Mouse (Mus musculus) embryo, embryonic 9.5 days (tissue): Measurements from ENCODE around the gene Ctnna2.

Source experiments
- DNase-seq: peaks from one replicate; pipeline ENCODE4 v3.0.0-alpha.2; 2017; ENCODE audit errors: extremely low spot score

Gene Ctnna2

DNA sequence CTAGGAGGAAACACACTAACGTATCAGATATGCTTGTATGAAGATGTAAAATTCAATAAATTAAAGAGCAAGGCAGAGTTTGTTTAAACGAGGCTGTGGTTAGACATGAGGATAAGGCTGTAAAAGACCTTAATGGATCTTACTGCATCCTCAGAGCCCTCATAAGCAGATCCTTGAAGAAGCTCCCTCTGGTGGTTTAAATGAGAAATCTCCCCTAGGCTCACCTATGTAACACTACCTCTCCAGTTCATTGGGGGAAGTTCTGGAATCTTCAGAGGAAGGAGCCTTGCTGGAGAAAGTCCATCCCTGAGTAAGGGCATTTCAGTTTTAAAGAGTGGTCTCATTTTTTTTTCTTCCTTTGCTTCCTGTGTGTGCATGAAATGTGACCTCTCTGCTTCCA lies 380.3 kb downstream of the Ctnna2 start:
- DNase-seq: no peak

DNA sequence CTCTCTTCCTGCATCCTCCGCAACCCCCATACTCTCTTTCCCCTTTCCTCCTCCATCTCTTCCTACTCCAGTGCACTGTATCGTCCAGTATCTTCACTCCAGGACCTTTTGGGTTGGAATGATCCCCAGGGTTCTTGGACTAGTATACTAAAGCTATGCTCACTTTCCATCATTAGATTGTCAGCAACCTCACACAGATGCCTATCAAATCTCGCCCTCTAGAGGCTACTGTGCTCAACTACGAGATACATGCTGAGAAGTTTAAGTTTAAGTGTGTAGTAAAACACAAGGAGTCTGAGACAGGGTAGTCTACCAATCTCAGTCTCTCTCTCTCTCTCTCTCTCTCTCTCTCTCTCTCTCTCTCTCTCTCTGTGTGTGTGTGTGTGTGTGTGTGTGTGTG lies 396.9 kb downstream of the Ctnna2 start:
- DNase-seq: no peak

DNA sequence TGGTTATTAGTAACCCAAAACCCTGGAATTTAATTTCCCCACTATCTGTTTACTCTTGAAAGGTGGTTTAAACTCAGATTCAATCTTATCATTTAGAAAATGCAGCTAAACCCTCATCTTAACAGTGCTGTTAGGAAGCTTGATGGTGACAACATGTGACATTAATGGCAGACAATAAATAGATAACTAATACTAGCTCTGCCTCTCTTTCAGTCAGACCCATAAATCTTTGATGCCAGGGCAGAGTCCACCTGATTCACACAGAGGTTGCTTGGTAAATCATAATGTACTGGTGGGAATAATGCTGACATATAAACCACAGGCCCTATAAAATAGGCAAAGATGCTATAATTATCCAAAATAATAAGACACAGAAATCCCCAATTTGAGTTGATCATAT lies 398.6 kb downstream of the Ctnna2 start:
- DNase-seq: no peak

DNA sequence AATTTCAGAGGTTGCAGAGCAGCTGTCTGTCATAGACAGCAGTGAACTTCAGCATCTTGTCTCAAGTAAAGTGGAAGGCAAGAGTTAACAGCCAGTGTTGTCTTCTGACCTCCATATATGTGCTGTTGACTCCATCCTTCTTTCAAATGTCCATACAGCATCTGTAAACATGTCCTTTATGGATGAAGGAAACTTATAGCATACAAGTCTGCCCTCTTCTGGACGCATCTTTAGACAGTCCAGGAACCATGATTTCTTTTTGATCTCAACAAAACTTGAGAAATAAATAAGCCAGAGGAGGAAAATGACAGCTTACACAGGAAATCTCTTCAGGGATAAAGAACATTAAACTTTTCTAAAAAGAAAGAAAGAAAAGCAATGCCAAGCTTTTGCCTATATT lies 400.9 kb downstream of the Ctnna2 start:
- DNase-seq: no peak

DNA sequence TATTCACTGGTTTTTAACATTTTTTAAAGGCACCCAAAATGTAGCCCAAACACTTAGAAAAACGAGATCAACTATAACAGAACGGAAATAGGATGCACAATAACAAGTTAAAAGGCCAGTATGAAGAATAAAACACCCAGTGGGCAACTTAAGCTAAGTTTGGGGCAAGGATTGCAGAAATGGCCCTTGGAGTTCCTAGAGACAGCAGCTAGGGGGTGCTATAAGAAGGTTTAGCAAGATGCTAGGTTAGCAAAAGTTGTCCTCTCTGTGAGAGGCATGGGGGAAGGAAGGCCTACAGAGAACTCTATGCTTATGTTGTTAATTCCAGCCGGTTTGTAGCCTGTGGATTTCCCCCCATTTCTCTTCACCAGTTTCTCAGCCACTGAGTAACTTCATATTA lies 401.9 kb downstream of the Ctnna2 start:
- DNase-seq: no peak

DNA sequence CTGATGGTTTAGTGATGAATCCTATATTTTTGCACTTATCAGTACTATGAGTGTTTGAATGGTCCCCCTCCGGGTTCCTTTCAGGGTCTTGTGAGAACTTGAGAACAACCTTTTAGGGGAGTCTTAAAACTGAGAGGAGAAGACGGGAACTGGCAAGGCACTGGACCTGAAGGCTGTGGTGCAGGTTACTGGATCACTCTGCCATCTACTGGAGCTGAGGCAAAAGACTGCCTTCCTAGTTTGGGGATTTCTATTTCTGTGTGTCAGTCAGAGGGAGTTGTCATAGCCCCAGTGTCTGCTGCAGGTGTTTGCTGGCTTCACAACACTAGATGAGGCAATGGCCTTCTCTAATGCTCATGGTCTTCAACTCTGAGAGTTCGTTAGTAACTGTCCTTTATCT lies 406.9 kb downstream of the Ctnna2 start:
- peak; percentile 1 for DNase-seq

DNA sequence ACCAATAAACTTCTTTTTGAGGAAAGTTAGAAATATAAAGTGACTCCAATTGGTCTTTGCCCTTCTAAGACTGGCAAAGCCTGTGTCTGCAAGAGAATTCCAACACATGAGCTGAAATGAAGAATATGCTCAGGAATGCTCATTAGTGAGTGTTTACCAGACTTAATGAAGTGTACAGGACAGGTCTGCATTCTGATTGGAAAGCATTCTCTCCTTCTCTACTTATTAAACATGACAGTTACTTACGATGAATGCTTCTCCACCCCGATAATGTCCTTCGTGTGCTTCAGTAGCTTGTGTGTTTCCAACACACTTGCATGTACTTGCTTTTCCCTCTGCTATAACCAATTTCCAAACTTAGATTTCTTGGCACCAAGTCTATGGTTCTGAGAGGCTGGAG lies 409.6 kb downstream of the Ctnna2 start:
- DNase-seq: no peak

DNA sequence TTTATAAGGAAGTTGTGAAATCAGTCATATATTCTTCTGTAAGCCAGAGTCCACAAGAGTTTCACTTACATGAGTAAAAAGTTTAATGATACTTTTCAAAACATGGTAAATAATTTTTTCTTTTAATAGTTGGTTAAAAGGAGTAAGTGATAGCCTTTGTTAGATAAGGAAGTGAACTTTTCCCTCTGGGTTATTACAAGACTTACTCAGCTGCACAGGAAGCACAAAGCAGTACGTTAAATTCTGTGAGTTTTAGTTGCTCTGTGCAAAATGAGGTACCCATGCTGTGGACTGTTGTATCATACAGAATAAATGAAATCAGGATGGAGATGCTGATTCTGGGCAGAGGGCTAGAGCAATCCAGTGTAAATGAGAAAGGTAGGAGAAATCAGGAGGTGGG lies 423.3 kb downstream of the Ctnna2 start:
- DNase-seq: no peak

DNA sequence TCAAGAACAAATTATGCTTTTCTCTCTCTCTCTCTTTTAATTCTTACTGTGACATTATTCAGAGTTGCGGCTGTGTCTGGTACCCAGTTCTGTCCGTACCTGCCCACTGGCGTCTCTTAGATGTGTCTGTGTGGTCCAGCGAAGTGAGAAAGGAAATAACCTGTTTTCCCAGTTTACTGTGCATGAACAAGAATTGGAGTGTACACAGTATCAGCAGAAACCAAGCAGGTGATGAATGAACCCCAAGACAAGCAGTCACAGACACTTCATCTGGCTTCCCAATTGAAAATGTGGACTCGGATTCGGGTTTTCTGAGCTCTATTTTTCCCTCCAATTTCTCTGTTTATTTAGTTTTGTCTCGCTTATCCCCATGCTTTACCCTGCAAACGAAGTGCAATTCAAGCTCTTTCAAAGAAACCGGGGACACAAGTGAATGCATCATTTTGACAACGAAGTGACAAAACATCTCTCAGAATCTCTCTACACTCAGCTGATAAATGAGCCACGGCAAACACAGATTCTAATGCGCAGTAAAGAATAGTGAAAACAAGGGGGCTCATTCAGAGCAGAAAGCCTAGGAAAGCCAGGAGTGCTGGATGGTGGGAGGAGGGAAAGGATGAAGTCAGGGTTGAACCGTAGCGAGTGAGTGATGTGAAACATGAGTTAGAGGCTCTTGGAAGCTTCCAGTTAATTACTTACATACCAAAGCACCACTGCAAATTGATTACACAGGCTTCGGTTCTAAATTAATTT lies 442.3 kb downstream of the Ctnna2 start:
- peak; percentile 16 for DNase-seq

DNA sequence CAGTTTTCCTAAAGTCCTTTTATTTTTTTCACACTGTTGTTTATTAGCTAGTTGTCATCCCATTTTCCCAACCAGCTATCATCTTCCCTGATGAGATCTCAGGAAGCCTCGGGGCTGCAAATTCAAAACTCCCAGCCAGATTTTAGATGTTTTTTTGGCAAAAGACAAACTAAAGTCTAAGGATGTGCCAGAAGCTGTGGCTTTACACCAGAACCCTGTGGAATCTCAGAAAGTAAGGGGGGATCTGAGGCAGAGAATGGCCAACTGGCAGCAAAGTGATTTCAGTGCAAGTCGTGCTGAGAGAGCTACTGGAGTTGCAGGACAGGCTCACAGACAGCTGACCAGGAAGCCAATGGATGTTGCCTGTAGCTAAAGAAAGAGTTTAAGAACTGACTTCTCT lies 451.9 kb downstream of the Ctnna2 start:
- DNase-seq: no peak

DNA sequence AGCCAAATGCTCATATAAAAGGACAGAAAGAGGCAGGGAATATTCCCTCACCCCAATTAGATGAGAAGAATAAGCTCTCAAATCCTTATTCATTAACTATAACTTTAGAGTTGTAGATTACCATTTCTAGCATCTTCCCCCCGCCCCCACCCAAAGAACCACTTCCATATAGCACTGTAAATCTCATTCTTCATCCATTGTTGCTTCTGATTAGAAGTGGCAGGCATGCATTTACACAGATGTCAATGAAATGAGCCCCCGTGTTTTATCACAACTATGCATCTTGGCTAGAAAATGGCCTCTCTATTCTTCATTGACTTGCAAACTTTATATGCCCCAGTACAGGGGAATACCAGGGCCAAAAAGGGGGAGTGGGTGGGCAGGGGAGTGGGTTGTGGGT lies 457.7 kb downstream of the Ctnna2 start:
- DNase-seq: no peak

DNA sequence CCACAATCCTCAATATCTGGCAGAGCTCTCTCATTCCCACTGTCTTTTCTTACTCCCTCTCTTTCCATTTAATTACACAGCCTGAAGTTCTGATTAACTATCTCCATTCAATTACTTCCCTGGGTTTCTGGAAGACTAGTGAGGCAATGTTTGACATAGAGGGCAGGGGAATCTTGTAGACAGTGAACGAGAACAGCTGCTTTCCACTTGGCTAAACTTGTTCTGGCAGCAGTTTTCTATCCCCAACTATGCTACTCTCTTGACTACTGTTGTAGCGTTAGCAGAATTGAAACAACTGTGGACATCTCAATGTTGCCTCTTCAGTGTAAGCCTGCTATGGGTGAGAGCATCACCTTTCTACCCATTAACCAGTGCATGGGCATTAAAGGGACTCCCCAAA lies 463.0 kb downstream of the Ctnna2 start:
- no peak for DNase-seq

DNA sequence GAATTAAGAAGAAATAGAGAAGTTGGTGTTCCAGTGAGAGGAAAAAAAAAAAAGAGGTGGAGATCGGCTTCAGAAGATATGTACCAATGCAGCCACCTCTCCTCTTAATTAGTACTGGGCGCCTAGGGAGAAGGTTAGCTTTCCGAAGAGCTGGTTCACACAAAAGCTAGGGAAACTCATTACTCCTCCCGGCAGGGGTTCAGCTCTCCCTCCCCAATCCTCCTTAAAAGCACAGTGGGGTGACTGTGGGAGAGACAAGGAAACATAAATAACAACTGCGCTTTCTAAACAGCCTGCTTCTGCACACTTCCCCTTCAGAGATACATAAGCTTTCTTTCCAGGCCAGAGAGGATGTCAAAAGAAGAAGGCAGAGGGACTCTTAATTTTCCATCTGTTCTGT lies 467.7 kb downstream of the Ctnna2 start:
- peak; percentile 13 for DNase-seq

DNA sequence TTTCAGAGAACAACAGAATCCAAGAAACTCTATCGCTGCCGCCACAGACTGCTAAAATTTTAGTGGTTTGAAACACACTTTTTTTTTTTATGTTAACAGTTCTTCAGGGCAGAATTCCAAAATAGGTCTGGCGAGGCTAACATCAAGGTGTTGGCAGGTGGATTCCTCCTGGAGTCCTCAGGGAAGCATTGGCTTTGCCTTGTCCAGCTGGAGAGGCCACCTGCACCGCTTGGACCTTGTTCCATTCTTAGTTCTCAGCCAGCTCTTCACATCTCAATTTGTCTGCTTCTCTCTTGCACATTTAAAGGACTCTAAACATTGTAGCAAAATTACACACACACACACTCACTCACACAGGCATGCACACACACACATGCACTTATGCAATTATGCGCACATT lies 487.8 kb downstream of the Ctnna2 start:
- DNase-seq: no peak

DNA sequence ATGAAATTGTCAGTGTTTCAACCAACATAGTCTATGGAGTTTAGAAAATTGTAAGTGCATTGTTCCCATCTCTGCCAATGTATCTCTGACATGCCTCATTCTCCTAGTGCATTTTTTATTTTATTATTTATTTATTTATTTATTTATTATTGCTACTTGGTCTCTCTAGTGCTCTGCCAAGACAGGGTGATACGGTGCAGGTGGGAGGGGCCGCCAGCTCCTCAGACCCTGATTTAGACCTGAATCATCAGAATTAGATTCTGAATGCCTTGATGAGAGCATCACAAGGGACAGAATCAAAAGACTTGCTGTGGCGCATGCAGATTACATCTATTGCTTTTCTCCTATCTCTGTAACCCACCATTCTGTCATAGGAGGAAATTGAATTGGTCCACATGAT lies 492.8 kb downstream of the Ctnna2 start:
- DNase-seq: no peak

DNA sequence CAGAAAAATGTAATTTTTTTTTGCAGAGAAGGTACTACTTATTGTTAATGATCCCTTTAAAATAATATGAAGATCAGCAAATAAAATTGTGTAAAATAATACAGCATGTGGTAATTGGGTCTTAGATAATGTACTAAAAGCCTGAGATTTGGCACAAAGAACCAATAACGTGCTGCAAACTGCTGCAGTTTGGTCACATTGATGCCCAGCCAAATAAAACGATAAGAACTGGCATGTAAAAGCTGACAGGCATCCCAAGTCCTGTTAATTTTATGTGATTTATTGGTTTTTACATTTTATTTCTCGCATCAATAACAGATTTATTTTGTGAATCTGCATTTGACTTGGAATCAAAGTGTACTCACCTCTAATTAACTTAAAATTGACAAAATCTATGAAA lies 497.4 kb downstream of the Ctnna2 start:
- DNase-seq: no peak

DNA sequence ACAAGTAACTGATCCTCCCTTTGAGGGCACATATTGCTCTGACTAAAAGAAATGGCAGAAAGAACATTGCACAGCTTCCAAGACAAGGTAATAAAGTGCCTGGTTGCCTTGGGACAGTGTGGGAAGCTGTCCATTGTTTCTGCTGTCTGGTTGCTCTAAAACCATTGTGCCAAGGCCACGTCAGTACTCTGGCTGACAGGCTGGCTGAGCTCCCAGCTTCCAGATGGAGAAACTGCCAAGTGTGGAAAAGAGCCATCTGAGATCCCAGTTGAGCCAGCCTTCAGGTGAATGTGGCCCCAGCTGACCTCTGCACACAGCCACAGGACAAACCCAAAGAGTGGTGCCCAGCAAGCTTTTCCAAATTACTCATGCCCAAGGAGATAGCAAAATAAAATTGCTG lies 504.1 kb downstream of the Ctnna2 start:
- DNase-seq: no peak

DNA sequence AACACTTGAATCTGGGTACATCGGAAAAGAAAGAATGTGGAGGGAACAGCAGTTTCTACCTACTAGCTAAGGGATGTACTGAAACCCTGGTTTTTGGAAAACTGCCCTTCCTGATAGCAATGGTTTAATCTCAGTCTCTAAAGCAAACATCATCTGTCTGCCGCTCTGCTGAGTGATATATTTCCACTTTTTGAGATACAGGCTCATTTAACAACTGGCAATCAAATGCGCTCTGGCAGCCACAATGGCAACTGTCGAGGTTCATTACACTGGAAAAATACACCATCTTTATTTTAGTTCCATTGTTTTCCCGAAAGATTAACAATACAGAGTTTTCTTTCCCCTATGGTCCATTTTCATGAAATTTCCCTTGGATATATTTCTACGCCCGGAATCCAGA lies 506.2 kb downstream of the Ctnna2 start:
- no peak for DNase-seq

DNA sequence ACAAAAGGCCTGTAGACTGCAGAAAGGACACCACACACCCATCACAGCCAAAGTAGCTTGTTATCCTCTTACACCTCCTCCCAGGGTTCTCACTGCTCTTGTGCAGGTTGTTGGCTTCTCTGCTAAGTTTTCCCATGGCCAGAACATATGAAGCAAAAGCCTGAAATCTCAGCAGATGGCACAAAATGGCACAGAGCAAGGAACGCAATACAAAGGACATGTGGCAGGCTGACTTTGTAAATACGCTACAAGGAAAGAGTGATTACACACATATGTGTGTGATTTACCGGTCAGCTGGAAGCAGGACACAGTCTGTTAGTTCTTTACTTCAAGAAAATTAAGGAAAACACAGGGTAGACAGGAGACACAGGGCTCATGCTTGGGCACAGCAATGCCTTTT lies 511.4 kb downstream of the Ctnna2 start:
- DNase-seq: no peak

DNA sequence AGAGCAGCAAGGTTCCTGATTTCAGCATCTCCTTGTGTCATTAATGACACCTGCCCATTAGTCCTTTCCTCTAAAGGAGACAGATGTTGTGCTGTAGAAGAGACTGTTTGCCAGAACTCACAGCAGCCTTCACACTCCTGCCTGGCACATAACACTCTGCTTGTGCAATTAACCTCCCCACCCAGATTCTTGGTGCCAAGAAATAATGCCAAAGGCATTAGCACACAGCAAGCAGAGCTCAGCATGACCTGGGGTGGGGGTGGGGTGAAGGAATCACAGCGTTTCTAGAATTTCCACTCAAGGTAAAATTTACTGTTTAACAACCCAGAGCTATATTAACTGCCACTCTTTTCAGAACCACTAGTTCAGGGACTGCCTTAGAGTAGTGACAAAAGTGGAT lies 516.8 kb downstream of the Ctnna2 start:
- no peak for DNase-seq

DNA sequence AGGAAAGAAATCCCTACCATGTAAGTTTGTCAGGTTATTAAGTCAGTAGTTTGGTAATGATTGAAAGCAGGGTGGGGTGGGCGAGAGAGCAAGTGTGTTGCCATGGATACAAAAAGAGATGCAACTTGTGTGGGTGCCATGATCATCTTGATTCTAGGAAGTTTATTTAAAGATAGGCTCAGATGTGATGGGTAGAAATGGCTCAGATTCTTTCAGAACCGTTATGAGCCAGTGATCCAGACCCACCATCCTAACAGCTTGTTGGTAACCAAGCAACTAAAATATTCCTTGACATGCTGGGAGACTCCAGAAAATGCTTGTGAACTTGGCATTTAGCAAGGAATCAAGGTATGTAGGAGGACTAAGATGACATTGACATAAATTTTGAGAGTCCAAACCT lies 521.6 kb downstream of the Ctnna2 start:
- no peak for DNase-seq

DNA sequence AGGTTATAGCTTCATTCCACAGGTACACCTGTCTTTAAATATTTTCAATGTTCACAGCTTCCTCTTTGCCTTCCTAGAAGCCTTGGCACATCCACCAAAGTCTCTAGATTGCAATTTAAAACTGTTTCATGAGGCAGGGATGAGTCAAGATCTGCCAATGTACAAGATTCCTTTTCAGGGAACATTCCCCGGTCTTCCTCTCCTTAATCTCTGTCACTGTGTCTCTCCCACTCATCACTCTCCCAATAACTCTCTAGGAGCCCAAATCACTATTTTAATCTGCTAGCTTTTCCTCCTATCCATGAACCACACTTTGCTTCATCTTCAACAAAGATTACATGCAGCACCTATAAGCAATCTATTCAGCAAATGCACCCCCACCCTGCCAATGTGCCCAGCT lies 532.6 kb downstream of the Ctnna2 start:
- DNase-seq: no peak

DNA sequence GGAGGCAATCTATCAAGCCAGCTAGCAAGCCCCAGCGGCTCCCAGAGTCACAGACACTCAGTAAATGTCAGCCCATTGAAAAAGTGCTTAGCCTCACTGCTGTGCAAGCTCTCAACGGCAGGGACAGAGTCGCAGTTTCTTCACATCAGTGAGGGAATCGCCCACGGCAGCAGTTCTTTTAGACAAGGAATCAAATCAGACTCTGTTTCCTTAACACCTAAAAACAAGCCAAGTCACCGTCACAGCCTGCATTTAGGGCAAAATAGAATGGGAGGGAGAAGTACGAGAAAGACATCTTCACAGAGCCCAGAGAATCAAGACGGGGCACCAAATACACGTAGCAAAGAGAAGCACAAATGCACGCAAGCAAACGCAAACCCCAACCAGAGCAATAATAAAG lies 535.6 kb downstream of the Ctnna2 start:
- DNase-seq: no peak

DNA sequence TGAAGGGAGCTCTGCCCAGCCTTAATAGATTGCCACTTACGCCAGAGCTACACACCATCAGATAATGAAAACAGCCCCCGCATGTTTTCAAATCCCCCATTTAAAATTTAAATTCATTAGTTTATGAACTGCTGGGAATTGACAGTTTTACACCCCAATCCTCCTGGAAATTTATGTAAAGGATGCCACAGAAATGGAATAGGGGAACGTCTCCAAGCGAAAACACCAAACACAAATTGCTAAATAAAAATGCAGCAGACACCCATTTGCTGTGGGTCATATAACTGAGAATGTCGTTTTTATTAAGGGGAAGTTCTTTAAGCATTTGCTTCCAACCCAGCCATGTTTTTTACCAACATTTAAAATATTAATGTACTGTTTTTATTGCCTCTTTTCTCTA lies 538.4 kb downstream of the Ctnna2 start:
- no peak for DNase-seq
